Mouse (Mus musculus) heart, adult 18-20 months (tissue): ENCODE data around the gene Mtpn. TPM values are rescaled to one million over a fixed set of nuclear protein-coding genes. Genes with fewer than 3 reads are reported as not detected.
A peak's percentile ranks its signal among the peaks of the same experiment; 100 is the strongest.

Experiments
- DNase-seq, 2 experiments: peaks; one replicate each; pipeline ENCODE4 v3.0.0; 2021 to 2022; ENCODE audit warnings: mixed read lengths in 1 of 2
- long read RNA-seq, 2 experiments: library from polyadenylated mRNA; stranded (forward); transcript quantifications; one replicate each; pipeline ENCODE4 v2.0.0; 2021
- total RNA-seq, 2 experiments: library from RNA; stranded (reverse); gene quantifications; 2 replicates each; pipeline ENCODE4 v1.2.3; 2021

The Mtpn gene
- total RNA-seq = 10 to 100 TPM; 44.7 to 52.5 TPM
- long read RNA-seq, experiment 1, transcript Mtpn-201 (4 exons, 3,960 nt) = major isoform, 11 of 17 reads
- long read RNA-seq, experiment 1, partial matches to known transcripts = 1 of 17 reads
- long read RNA-seq, experiment 1, other reads (novel, unspliced or antisense) = 5 of 17 reads
- long read RNA-seq, experiment 2, transcript Mtpn-201 (4 exons, 3,960 nt) = major isoform, 5 of 7 reads
- long read RNA-seq, experiment 2, partial matches to known transcripts = 0 of 7 reads
- long read RNA-seq, experiment 2, other reads (novel, unspliced or antisense) = 2 of 7 reads

DNA sequence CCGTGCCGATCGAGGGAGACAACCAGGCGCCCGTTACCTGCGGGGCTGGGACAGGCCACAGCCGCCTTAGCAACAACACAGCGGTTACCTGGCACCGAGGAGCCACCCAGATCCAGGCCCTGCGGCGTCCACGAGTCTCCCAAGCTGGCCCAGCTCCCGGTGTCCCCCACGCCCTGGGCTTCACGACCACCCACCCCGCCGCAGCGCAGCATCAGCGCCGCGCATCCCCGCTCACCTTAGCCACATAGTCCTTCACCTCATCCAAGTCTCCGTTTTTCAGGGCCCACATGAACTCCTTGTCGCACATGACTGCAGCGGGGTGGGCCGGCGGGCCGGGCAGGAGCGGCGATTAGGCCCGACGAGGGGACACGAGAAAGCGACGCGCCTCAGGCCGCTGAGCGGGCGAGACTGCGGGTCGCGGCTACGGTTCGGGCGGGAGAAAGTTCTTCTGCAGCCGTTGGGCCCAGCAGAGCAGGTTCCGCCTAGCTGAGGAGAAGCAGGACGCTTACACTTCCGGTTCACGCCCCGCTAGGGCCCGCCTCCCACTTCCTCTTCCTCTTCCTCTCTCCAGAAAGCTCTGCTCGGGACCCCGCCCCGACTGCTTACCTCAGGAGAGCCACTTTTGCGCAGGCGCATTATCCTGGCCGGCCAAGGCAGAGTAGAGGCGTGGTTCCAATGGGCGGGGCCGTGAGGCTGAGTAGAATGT lies at the start of gene Mtpn:
Mtpn (minus strand) TSS at position 585 of the 706 bp plus-strand sequence.
- peak; percentile 100 for DNase-seq

DNA sequence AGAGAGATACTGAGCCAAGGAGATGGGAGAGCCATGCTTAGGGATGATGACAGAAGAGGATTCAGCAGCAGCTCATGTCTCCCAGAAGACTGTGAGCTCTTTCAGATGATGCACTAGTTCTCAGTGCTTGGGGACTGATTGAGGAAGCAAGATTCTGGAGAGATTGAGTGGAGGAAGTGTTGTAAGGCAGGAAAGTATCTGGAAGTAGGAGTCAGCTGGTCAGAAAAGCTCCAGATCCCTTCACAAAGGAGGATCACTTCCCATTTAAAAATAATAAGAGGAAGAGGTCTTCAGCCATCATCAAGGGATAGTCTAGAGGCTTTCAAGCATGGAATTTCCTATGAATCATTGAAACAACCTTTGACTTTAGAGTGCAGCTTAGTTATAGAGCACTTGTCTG lies 29.0 kb upstream of the Mtpn start:
- DNase-seq = no peak

DNA sequence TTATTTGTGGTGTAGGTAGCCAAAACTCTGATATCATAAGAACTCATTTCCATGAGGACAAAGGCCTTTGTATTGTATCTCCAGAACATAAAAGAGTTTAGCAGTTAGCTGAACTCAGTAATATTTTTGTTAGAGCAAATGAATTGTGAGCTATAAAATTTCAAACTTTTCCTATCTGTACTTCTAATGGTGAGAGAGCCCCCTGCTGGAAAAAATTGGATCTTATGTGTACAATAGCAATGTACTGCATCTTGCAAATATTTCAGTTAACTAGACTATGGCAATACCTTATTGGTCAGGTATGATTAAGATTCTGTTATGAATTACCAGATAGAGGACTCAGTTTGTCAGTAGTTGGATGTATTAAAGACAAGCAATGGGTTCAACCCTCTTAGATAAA lies 28.1 kb upstream of the Mtpn start:
- DNase-seq = peak; percentile 29 to 77

DNA sequence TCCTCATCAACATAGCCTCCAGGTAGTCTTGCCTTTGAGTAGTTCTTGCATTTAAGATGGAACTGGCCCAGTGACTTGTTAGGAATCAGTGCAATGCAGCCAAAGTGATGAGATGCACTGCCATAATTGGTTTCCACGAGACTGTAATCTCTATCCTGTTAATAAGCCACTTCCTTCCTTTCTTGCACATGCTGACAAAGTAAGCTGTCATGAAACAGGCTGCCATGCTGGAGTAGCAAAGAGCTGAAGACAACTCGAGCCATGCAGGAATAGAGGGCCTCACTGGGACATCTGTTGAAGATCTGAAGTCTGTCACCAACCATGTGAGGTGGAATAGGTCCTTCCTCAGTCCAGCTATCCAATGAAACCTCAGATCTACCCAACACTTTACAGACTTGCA lies 20.3 kb upstream of the Mtpn start:
- no peak for DNase-seq

DNA sequence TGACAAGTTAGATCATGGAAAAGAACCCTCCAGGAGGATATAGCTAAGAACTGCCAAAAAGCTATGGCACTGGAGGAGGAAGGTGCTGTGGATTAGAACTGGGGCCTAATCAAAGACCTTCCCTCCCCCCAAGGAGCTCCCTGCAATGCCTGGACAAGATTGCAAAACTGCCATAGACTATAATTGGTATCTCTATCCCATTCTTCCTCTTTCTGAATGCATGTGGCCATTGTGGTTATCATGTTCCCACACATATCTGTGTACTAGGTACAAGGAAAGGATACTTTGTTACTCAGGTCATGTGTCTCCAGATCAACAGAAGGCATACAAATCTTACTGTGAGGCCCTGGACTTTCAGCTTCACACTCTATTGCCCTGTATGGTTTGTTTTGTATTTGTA lies 4.7 kb upstream of the Mtpn start:
- DNase-seq = no peak

DNA sequence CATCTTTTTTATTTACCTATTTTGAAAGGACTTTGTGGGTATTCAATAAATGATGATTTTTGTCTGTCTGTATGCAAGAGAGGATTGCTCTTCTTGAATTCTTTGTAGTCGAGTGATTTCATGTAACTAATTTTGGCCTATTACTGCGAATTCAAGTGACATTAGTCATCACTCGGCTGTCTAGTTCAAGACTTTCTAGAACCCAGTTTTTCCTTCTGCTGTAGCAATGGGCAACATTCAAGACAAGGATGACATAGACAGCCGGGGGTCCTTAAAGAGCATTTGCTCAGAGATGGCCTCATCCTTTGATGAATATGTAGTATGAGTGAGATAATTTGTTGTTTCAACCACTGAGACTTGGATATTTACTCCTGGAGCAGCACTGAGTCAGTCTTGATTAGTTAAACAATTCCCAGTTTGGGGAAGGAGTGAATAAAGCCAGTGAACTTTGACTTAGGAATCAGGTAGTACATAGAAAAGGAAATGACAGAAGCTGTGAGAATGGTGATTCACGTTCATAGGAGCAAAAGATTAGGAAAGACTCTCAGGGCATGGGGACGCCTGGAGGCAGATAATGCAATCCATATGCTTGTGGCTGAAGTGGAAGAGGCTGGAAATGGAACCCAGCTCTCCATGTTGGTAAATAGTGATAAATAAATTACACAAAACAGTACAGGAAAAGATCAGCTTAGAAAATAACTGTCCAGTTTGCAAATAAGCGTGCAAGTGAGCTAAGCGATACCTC lies 3.1 kb upstream of the Mtpn start:
- no peak for DNase-seq

DNA sequence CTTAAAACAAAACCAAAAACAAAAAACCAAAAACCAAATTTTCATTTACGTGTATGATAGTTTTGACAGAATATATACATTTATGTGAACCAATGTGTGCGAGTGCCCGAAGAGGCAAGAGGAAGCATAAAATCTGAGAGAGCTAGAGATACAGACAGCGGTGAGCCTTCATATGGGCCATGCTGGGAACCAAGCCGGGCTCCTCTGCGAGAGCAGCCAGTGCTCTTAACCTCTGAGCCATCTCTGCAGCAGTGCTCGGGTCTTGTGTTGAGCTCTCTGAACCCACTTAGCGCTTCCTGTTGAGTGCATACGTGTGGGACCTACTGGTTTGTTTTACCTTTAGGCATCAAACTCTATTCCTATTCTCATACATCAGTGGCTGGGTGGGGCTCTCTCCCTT lies 689 bp upstream of the Mtpn start:
- DNase-seq = no peak

DNA sequence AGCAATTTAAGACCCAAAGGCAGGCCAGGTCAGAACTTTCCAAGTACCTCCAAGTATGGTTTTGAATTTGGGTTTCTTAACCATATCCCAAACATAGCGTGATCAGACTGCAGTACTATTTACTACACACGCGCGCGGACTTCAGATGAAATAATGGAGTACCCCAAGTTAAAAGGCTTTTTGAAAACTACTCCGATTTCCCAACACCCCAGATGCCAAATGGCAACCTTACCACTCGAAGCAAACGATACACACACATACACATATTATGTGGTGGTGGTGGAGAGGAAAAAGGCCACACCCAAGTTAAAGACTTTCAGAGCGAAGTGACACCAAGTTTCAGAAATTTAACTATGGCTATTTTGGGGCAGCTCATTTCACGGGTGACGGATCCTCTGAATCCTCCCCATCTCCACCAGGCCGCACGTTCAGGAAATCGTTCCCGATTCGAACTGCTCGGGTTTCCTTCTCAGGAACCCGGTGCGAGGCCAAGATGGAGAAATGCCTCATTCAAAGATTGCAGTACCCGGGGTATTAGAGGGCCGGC lies 858 bp downstream of the Mtpn start:
- DNase-seq = peak in 1 of 2 experiments; percentile 40

DNA sequence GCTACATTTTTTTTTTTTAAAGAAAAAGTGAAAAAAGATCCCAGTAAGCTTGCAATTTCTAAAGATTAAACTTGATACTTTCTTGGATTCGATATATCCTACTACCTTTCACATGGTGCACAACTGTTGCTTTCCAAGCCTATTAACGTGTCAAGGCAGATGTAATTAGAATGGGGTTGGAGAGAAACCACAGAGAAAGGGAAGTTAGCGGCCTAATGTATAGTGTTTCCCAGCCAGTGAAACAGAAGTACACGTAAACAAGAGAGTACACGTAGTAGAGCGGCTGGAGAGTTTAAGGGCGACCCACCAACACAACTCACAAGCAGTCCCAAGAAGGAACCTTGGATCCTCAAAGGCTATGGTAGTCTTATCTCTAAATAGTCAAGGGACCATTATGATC lies 3.7 kb downstream of the Mtpn start:
- no peak for DNase-seq

DNA sequence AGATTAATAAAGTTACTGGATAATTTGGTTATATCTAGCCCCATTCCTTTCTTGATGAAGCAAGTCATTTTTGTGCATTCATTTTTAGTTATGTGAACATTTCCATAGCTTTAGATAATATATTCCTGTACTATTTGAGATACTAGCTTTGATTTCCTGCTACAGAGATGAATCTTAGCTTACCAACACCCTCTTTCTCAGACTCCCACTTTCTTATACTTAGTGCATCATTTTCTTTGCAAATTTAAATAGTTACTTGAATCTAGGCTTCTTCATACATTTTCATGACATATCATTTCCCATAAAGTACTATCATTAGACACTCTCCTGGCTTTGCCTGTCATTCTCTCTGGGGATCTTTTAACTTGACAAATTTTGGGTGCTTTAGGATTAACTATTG lies 26.3 kb downstream of the Mtpn start:
- no peak for DNase-seq

DNA sequence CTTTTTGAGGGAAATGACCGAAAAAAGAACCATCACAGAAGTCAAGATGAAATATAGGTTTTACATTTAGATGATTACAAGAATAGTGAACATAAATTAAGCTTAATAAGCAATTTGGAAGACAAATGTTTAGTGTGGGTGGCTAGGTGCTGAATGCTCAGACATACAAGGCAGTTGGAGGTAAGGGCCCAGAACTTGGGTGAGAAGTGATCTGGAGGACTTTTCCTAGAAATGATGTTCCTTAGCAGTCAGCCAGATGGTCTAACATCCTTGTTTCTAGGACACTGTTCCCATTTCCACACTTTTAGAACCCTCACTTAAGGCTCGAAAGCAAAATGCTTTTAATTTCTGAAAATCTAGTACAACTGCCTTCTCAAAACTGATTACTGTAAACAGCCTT lies 34.9 kb downstream of the Mtpn start:
- no peak for DNase-seq

DNA sequence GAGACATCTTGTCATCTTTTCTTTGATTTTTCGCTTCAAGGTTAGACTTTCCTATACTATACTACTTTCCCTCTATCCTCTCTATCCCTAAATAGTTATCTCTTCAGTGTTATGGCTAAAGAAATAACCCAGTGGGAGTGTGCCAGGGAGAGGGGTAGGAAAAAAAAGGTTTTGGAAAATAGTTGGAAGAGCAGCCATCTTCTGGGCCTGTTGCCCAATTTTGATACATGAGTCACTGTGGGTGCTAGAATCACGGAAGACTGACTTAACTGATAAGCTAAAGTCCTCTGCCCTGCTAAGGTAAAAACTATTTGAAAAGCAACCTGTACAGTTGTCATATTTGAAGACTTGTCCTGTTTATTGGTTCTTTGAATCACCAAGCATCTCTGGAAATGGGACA lies 36.8 kb downstream of the Mtpn start:
- DNase-seq = no peak

DNA sequence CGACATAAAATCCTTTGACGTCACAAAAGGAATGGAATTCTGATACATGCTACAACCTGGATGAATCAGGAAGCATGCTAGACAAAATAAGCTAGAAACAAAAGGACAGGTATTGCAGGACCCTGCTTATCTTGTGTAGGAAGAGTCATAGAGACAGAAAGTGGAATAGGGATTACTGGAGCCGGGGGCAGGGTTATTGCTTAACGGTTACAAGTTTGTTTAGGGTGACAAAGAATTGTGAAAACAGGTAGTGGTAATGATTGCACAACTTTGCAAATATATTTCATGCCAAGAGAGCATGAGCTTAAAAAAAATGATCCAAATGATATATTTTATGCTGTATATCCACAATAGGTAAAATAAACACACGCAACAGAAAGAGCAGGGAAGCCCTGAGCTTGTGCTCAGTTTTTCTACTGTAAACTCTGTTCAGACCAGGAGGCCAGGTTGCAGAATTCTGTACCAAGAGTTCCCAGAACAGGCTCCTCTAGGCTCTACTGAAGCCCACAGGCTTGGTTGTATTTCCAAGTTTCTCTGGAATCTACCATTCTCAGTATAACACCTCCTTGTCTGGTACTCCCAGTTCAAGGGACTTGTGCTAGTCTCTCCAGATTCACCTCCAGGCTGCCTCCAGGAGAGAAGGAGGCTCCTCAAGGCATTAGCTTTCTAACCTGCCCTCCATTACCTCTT lies 39.6 kb downstream of the Mtpn start:
- DNase-seq = no peak

DNA sequence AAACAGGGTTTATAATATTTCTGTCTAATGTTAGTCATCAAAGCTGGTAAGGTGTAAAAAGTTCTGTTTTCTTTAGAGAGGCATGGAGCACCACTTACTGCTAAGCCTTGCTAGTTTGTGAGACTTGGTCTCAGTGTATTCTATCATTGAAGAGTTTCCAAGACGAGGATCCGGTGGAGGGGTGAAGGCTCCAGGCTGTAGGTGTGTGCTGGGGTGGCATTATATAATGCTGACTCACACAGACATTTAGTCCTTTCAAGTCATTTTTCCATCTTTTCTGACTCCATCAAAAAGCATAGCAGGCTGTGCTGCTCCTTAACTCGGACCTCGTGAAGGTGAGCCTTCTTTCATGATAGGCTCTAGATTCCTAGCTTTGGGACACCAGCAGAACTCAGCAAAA lies 42.3 kb downstream of the Mtpn start:
- no peak for DNase-seq

DNA sequence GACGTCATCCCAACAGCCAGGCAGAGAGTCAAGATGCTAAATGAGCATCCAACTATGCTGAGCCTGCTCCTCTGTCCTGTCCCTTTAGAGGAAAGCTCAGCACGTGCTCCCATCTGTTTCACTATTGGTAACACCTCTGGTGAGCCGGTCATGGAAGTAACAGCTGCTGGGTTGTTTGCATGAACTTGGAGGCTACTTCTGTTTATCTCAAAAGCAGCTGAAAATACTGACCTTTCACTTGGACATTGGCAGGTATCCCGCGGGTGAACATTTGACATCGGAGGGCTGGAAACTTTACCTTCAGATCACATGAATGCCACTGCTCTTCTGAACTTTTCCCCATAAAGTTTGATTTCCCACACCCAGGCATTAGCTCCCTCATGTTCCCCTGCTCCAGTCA lies 45.8 kb downstream of the Mtpn start:
- no peak for DNase-seq

DNA sequence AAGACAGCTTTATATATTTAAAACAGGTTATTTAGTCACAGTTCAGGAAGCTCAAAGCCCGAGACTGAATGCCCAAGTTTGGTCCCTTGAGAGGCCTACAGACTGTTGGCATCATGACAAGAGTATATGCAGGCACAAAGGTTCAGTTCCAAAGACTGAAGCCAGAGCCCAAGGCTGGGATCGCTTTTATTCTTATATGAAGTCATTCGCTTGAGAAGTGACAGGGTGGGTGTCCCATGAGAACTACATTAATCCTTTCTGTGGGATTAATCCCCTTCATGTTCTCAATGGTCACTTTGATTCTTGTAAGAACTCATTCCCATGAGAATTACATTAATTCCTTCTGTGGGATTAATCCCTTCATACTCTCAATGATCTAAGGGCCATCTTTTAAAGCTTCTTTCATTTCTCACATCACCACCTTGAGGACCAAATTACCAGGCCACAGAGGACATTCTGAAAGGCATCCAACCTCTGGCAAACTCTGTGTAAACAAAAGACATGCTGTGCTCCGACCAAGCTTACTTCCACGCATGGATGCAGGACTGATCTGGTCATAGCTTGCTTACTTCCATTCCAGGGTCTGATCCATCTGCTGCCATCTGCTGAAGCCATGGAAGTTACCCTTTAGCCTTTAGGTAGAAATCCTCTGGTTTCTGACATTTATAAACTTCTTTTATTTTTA lies 59.9 kb downstream of the Mtpn start:
- DNase-seq = no peak

DNA sequence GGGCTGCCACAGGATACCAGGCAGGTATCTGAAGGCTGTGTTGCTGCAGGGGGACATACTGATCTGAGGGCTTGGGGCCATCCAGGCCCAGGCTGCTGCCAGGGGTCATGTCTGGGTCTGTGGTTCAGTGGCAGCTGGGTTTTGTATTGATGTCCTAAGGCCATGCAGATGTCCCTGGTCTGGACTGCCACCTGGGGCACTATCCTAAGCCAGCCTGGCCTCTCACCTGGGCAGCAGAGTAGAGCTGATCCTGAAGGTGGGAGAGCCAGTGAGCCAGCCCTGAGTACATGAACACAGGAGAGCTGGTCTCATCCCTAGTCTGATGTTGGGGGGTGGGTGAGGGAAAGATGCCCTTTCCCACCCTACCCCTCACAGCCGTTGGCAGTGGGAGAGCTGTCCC lies 62.9 kb downstream of the Mtpn start:
- no peak for DNase-seq

DNA sequence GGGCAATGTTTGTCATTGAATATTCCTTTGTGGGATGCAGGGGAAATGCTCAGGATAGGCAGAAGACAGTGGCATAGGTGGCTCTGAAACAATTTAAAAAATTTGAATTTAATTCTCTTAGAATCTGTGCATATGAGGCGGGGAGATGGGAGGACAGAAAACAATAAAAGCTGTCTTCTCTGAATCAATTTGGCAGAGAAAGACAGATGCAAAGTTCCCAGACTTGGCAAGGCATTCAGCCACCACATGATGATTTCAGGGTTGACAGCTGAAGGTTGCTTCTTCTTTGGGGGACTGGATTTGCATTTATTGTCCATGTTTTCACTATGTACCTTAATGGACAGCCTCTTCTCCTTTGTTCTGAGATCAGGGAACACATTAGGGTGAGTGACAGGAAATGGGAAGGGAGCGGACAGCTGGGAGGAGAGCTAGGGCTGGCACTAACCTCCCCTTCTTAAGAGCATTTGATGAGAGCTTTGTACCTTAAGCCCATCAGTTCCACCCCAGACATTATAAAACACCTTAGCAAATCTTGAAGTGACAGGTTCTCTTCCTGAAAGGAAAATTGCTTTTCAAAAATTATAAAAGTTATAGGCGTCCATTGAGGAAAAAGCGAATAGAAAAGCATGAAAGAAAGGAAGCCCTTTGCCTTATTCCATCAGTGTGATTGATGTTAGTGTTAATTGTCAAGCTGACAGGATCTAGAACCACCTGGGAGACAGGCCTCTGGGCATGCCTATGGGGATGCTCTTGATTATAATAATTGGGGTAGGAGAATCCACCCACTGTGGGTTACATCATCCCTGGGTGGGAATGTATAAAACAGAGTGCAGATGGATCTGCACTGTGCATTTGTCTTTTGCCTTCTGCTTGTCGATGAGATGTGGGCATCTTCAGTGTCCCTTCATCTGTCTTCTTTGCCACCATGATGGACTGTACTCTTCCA lies 76.0 kb downstream of the Mtpn start:
- no peak for DNase-seq

DNA sequence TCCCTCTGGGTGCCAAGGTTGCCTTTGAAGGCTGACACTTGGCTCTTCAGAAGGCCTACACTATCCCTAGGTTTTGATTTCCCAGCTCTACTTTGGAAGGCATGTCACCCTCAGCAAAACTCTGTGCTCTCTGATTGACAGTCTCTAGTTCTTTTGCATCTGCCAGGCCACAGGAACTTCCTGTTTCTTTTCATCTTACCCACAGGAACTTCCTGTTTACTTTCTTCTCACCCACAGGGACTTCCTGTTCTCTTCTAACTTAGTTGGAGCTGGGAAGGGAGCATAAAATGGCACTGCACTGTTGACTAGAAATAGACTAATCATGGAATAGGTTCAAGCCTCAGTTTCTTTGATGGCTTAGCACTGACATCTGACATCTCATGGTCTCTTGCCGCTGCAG lies 77.2 kb downstream of the Mtpn start:
- no peak for DNase-seq
